Mouse (Mus musculus) cortical plate, adult 2 months (tissue): Measurements from ENCODE around the gene Pik3r2.

Experiments used
- CTCF ChIP-seq: fragments of 200-500 bp; IDR thresholded peaks from 2 replicates; pipeline ENCODE4 v1.5.1; 2011; ENCODE audit warnings: mild to moderate bottlenecking, control low read depth, low read length; ENCODE audit not compliant: insufficient read depth; ENCODE audit errors: extremely low read depth
- POLR2A ChIP-seq: fragments of 200-500 bp; IDR thresholded peaks from 2 replicates; pipeline ENCODE4 v1.6.1; 2011; ENCODE audit warnings: mild to moderate bottlenecking, low read length, control low read depth; ENCODE audit not compliant: insufficient read depth; ENCODE audit errors: extremely low read depth

DNA sequence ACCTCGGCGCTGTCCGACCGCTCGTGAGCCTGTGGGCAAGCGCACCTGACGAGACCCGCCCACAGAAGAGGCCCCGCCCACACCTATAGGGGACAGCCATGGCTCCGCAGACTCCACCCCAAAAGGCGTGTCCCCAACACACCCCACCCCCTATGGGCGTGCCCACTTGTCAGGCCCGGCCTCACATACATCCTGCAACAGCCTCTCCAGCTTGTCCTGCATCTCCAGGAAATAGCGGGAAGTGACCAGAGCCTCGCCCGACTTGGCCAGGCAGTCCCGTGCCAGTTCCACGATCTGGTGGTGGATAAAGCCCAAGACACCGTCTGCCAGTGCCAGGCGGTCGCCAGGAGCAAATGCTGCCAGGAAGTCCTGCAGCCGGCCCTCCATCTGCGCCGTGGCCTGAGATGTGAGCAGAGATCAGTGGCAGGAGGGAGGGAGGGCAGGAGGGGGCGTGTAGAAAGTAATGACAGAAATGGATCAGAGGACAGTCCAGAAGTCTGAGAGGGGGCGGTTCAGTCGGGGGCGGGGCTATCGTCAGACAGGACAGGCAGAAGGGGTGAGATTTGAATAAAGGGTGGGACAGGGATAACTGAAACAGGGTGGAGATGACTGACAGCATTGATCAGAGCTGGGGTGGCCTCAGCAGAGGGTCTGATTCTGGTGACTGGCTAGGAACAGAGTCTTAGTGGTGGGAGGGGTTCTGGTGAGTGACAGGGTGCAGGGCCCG lies 11.6 kb upstream of the Pik3r2 start:
- TF ChIP-seq CTCF (no peak), POLR2A (no peak)
